Mouse (Mus musculus) activated CD4-positive, CD25-positive, alpha-beta regulatory T cell, adult 4 months (primary cell): Measurements from ENCODE around the gene Adck1. TPM values are rescaled to one million over a fixed set of nuclear protein-coding genes. Genes with fewer than 3 reads are reported as not detected.
A peak's percentile ranks its signal among the peaks of the same experiment; 100 is the strongest.

Experiments
- ATAC-seq: one replicate; pipeline ENCODE4 v1.8.0; 2017
- polyA plus RNA-seq, 2 experiments: library from polyadenylated mRNA; unstranded; fragments of 100-300 nt; shearing (Covaris generic); gene quantifications; one replicate each; pipeline ENCODE4 v1.2.1; 2017

Adck1 gene
- polyA plus RNA-seq, 2 experiments from 2014 or later, result 8.3 to 10.1 TPM

GRCm38 (mm10) chr12:88475833-88476232 lies 115.5 kb downstream of the Adck1 start:
- ATAC-seq, result no peak

DNA sequence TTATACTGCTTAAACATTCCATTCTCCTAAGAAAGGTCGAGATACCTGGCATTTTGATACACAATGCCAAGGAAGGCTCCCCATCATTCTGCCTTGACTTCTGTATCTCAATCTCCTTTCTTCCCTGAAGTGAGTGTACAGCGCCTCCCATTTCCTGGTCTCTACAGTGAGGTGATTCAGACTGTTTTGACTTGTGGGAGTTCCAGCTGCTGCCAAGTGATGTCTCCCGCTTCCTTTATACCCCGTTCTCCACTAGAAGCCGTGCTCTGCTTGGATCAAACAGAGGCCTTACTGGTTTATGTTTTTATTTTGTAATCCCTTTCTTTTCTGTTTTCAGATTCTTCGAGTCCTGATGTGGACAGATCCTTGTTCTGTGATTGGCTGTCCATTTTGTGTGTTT lies 116.3 kb downstream of the Adck1 start:
- no peak for ATAC-seq

GRCm38 (mm10) chr12:88481657-88482056 lies 121.3 kb downstream of the Adck1 start:
- peak; percentile 79 for ATAC-seq

DNA sequence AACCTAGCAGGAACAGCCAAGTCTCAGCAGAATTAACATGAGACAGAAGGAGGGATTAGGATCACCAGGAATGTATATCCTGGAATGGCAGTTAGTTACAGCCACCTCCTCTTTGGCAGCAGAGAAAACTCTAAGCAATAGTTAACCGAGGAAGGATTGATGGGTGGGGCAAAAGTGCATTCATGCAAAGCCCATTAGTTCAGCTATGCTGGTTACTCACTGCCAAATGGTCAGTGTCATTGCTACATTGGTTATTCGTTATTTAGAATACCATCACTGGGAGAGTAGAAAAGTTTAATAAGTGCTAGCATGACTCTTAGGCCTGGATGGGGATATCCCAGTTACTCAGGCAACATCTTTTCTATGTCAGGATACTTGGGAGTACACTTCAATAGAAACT lies 130.5 kb downstream of the Adck1 start:
- ATAC-seq, result no peak

Other genes with a start within 250 kb of the Adck1 start
- not detected for gene Gm10436, start 178.4 kb upstream of the Adck1 start, polyA plus RNA-seq
- not detected for gene Gm8332, start 110.5 kb upstream of the Adck1 start, polyA plus RNA-seq
- not detected for gene Gm5662, start 86.1 kb upstream of the Adck1 start, polyA plus RNA-seq
- gene Gm5039, start 36.5 kb upstream of the Adck1 start, polyA plus RNA-seq, result not detected